Mouse (Mus musculus) adrenal gland, postnatal 36 days (tissue): ENCODE results near the gene Mn1. TPM values are rescaled to one million over a fixed set of nuclear protein-coding genes. Genes with fewer than 3 reads are reported as not detected.

Experiments used
- DNase-seq, 2 experiments: peaks; one replicate each; pipeline ENCODE4 v3.0.0; 2021; ENCODE audit warnings: mixed read lengths in 1 of 2
- long read RNA-seq, 2 experiments: library from polyadenylated mRNA; stranded (forward); transcript quantifications; one replicate each; pipeline ENCODE4 v2.0.0; 2021; ENCODE audit warnings: borderline sequencing depth in 2 of 2
- total RNA-seq, 2 experiments: library from RNA; stranded (reverse); gene quantifications; 2 replicates each; pipeline ENCODE4 v1.2.3; 2021

The Mn1 gene
- 1 to 10 TPM; 3.2 to 4.7 TPM for total RNA-seq
- long read RNA-seq, experiment 1, partial matches to known transcripts, result 0 of 1 reads
- long read RNA-seq, experiment 1, other reads (novel, unspliced or antisense), result 1 of 1 reads
- long read RNA-seq, experiment 2, full-length matches to known transcripts, result 1 of 2 reads
- long read RNA-seq, experiment 2, partial matches to known transcripts, result 0 of 2 reads
- long read RNA-seq, experiment 2, other reads (novel, unspliced or antisense), result 1 of 2 reads

- peak; percentile 83 to 90 for DNase-seq
Measured at GRCm38 (mm10) chr5:111416591-111417374, at the start of gene Mn1. TSS of gene Mn1 (plus strand) at chr5:111417362.

- DNase-seq, result no peak
Measured at GRCm38 (mm10) chr5:111367937-111368517, 49.1 kb upstream of the Mn1 start.

GRCm38 (mm10) chr5:111368576-111368975, 48.6 kb upstream of the Mn1 start:
- no peak for DNase-seq

GRCm38 (mm10) chr5:111375616-111376015, 41.5 kb upstream of the Mn1 start:
- DNase-seq, result no peak

GRCm38 (mm10) chr5:111376276-111377020, 40.7 kb upstream of the Mn1 start:
- no peak for DNase-seq

- DNase-seq, result peak in 1 of 2 experiments; percentile 41
Measured at GRCm38 (mm10) chr5:111378126-111378993, 38.8 kb upstream of the Mn1 start.

- no peak for DNase-seq
Measured at GRCm38 (mm10) chr5:111383335-111383734, 33.8 kb upstream of the Mn1 start.

GRCm38 (mm10) chr5:111390911-111391310, 26.3 kb upstream of the Mn1 start:
- peak in 1 of 2 experiments; percentile 51 for DNase-seq

GRCm38 (mm10) chr5:111391485-111391884, 25.7 kb upstream of the Mn1 start:
- no peak for DNase-seq

- peak; percentile 68 to 74 for DNase-seq
Measured at GRCm38 (mm10) chr5:111393346-111394197, 23.6 kb upstream of the Mn1 start.

GRCm38 (mm10) chr5:111394198-111395053, 22.7 kb upstream of the Mn1 start:
- DNase-seq, result no peak

- DNase-seq, result no peak
Measured at GRCm38 (mm10) chr5:111395771-111396170, 21.4 kb upstream of the Mn1 start.

GRCm38 (mm10) chr5:111396199-111396598, 21.0 kb upstream of the Mn1 start:
- DNase-seq, result no peak

- no peak for DNase-seq
Measured at GRCm38 (mm10) chr5:111398471-111398870, 18.7 kb upstream of the Mn1 start.

- DNase-seq, result no peak
Measured at GRCm38 (mm10) chr5:111399271-111399670, 17.9 kb upstream of the Mn1 start.

- DNase-seq, result no peak
Measured at GRCm38 (mm10) chr5:111401879-111402650, 15.1 kb upstream of the Mn1 start.

GRCm38 (mm10) chr5:111402651-111402996, 14.5 kb upstream of the Mn1 start:
- no peak for DNase-seq

- DNase-seq, result no peak
Measured at GRCm38 (mm10) chr5:111404721-111405120, 12.4 kb upstream of the Mn1 start.
